Mouse (Mus musculus) ovary, postnatal 36 days (tissue): ENCODE data around the gene Ehbp1l1.
A peak's percentile ranks its signal among the peaks of the same experiment; 100 is the strongest.

Experiments used
- DNase-seq: peaks from one replicate; pipeline ENCODE4 v3.0.0; 2022; ENCODE audit warnings: low spot score, mixed read lengths

Gene Ehbp1l1

GRCm38 (mm10) chr19:5668372-5668771 is 57.7 kb downstream of the Ehbp1l1 start:
- DNase-seq, result no peak

- no peak for DNase-seq
Measured at GRCm38 (mm10) chr19:5666386-5666785, 59.7 kb downstream of the Ehbp1l1 start.

GRCm38 (mm10) chr19:5665465-5665864 is 60.7 kb downstream of the Ehbp1l1 start:
- DNase-seq, result no peak

DNA sequence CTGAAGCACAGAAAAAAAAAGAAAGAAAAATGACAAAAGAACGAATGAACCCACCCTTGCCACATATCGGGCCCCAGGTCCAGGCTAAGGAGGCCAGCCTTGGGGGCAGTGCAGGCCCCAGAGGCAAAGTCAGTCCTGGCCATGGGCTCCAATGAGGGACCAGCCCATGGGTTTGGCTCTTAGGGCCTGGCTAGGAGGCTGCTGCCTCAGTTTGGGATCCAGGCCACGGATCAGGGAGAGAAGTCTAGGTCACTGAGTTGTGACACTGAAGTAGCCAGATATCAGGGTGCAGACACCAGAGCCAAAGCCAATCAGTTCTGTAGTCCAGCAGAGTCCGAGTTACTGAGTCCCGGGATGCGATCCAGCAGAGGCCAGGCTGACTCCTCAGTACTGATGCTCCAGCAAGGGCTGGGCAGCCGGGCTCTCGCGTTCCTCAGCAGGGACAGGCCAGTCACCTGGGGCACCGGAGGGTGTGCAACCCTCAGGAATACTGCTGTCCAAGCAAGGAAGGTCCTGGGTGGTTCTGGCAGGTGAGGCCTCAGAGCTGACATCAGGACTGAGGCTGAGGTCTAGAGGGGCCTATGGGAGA is 61.4 kb downstream of the Ehbp1l1 start:
- DNase-seq, result no peak

- peak; percentile 94 for DNase-seq
Measured at GRCm38 (mm10) chr19:5662981-5663913, 62.9 kb downstream of the Ehbp1l1 start, which contains the start of gene Sipa1. Gene Sipa1 (minus strand): TSS chr19:5663707.

GRCm38 (mm10) chr19:5662310-5662709 is 63.8 kb downstream of the Ehbp1l1 start:
- DNase-seq, result no peak

DNA sequence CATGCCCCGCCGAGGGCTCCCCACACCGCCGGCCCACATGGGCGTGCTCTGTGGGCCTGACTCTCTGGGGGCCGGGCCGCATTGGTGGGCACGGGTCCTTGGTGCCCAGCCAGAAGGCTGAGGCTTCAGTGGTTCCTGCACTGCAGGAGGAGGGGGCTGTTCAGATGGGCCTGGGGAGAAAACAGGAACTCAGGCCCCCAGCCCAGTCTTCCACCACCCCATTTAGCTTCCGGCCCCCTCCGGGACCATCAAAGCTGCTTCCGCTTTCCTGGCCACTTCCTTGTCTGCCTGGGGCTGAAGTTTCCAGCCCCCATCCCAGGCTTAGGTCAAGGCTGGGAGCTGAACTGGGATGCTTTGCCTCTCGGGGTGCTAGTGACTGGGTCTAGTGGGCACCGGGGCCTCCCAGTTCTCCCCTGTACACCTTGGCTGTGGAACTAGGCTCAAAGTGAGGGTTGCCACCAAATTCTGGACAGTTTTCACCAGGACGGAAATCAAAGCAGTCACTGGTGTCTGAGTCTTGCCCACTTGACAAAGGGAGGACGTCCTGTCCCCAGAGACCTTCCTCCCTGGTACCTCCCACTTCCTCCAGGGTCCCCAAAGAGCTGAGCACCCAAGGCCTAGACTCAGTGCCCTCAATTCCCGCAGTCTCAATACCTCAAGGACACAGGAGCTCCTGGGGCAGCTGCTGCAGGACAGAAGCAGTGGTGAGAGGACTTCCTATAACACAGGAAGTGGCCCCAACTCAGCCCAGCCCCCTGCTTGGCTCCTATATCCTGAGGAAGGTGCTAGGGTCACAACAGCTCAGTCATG is 65.0 kb downstream of the Ehbp1l1 start:
- no peak for DNase-seq
